Mouse (Mus musculus): Measurements from ENCODE around the gene Lama1. TPM values are rescaled to one million over a fixed set of nuclear protein-coding genes. Genes with fewer than 3 reads are reported as not detected.

Gene Lama1
- polyA plus RNA-seq, 1 experiment: not detected

- TF ChIP-seq POLR2A (IDR thresholded peaks at IDR 0.05; ENCODE audit: borderline replicate concordance, control insufficient read depth, low read depth, low read length) (no peak), CTCF (IDR thresholded peaks at IDR 0.05; ENCODE audit: control insufficient read depth, insufficient read depth, low read length) (no peak)
- 79% methylated on average over 3 of the region's 3 CpGs for WGBS
- no peak overlapping the region for H3K27ac ChIP-seq (ENCODE audit: control insufficient read depth, insufficient read depth, low read depth, low read length, poor library complexity)
- no peaks in the 10 kb centered on the region for H3K4me1 ChIP-seq (ENCODE audit: control insufficient read depth, insufficient read depth, low read length)
- H3K4me3 ChIP-seq (replicated peaks; ENCODE audit: control insufficient read depth, low read depth, low read length): no peak overlapping the region
These were observed 167.9 kb downstream of the Lama1 start for GRCm38 (mm10) chr17:67864912-67865311.

GRCm38 (mm10) chr17:67866026-67866425 is 169.0 kb downstream of the Lama1 start:
- no peak overlapping the region for H3K4me3 ChIP-seq (replicated peaks; ENCODE audit: control insufficient read depth, low read depth, low read length)
- no peak for TF ChIP-seq POLR2A (IDR thresholded peaks at IDR 0.05; ENCODE audit: borderline replicate concordance, control insufficient read depth, low read depth, low read length)
- no peak for TF ChIP-seq CTCF (IDR thresholded peaks at IDR 0.05; ENCODE audit: control insufficient read depth, insufficient read depth, low read length)
- no peaks in the 10 kb centered on the region for H3K4me1 ChIP-seq (ENCODE audit: control insufficient read depth, insufficient read depth, low read length)
- no peak overlapping the region for H3K27ac ChIP-seq (ENCODE audit: control insufficient read depth, insufficient read depth, low read depth, low read length, poor library complexity)
- 81% methylated on average over 9 of the region's 9 CpGs for WGBS

GRCm38 (mm10) chr17:67866541-67867241 is 169.6 kb downstream of the Lama1 start:
- no peaks in the 10 kb centered on the region for H3K4me1 ChIP-seq (ENCODE audit: control insufficient read depth, insufficient read depth, low read length)
- 84% methylated on average over 20 of the region's 20 CpGs for WGBS
- no peak for TF ChIP-seq POLR2A (IDR thresholded peaks at IDR 0.05; ENCODE audit: borderline replicate concordance, control insufficient read depth, low read depth, low read length)
- no peak for TF ChIP-seq CTCF (IDR thresholded peaks at IDR 0.05; ENCODE audit: control insufficient read depth, insufficient read depth, low read length)

GRCm38 (mm10) chr17:67869731-67870601 is 172.9 kb downstream of the Lama1 start:
- WGBS: 68% methylated on average over 23 of the region's 23 CpGs
- Histone ChIP-seq H3K27ac (ENCODE audit: control insufficient read depth, insufficient read depth, low read depth, low read length, poor library complexity) (no peak overlapping the region), H3K4me1 (ENCODE audit: control insufficient read depth, insufficient read depth, low read length) (no peaks in the 10 kb centered on the region), H3K4me3 (replicated peaks; ENCODE audit: control insufficient read depth, low read depth, low read length) (no peak overlapping the region)
- TF ChIP-seq CTCF (IDR thresholded peaks at IDR 0.05; ENCODE audit: control insufficient read depth, insufficient read depth, low read length) (peak; percentile 40; the same call in 1 of the 2 replicates), POLR2A (IDR thresholded peaks at IDR 0.05; ENCODE audit: borderline replicate concordance, control insufficient read depth, low read depth, low read length) (no peak)

More at GRCm38 (mm10) chr17:67866541-67867241, 169.6 kb downstream of the Lama1 start:
- no peak overlapping the region for H3K4me3 ChIP-seq (replicated peaks; ENCODE audit: control insufficient read depth, low read depth, low read length)
- H3K27ac ChIP-seq (ENCODE audit: control insufficient read depth, insufficient read depth, low read depth, low read length, poor library complexity): no peak overlapping the region

Other genes starting within 250 kb of the Lama1 start
- gene Lrrc30, start 64.5 kb upstream of the Lama1 start, polyA plus RNA-seq (2011; ENCODE audit: insufficient read depth, insufficient read length, low replicate concordance, missing spikeins): not detected in 2 replicates